Mouse (Mus musculus) neutrophil, adult 83 days (primary cell): ENCODE results near the gene Palm3. TPM values are rescaled to one million over a fixed set of nuclear protein-coding genes. Genes with fewer than 3 reads are reported as not detected.

Source experiments
- total RNA-seq, 2 experiments: library from RNA; stranded (reverse); gene quantifications; one replicate each; pipeline ENCODE4 v1.2.4; 2023

Gene Palm3
- total RNA-seq = not detected

GRCm38 (mm10) chr8:84021096-84021495 is at the start of gene Palm3:
Gene Palm3 (plus strand): TSS chr8:84021471.

GRCm38 (mm10) chr8:83972150-83973120 is 48.8 kb upstream of the Palm3 start, which contains the start of gene Prkaca:
Gene Prkaca (plus strand): TSS chr8:83972993.

GRCm38 (mm10) chr8:83997511-83998141 is 23.6 kb upstream of the Palm3 start, which contains the start of gene Samd1:
Gene Samd1 (plus strand): TSS chr8:83997672.

GRCm38 (mm10) chr8:84001281-84002000 is 19.8 kb upstream of the Palm3 start, which contains the start of gene 1700067K01Rik:
Gene 1700067K01Rik (plus strand): TSS chr8:84001502.

GRCm38 (mm10) chr8:84011705-84012498 is 9.4 kb upstream of the Palm3 start, which contains the start of gene 2210011C24Rik:
Gene 2210011C24Rik (minus strand): TSS chr8:84012171.

GRCm38 (mm10) chr8:84042066-84042947 is 21.0 kb downstream of the Palm3 start, which contains the start of gene Il27ra:
Gene Il27ra (minus strand): TSS chr8:84042589.

GRCm38 (mm10) chr8:84044900-84045299 is 23.6 kb downstream of the Palm3 start, which contains the start of gene Rln3:
Gene Rln3 (minus strand): TSS chr8:84045000.

GRCm38 (mm10) chr8:84065037-84065436 is 43.8 kb downstream of the Palm3 start, which contains the start of gene Gm10643:
Gene Gm10643 (minus strand): TSS chr8:84065137.

GRCm38 (mm10) chr8:84066291-84066930 is 45.1 kb downstream of the Palm3 start, which contains the start of gene Rfx1:
Gene Rfx1 (plus strand): TSS chr8:84066834.

Other genes with a start within 250 kb of the Palm3 start
- 1 to 10 TPM; 3.1 to 4.0 TPM for gene Adgrl1, start 121.4 kb upstream of the Palm3 start, total RNA-seq
- under 1 TPM; 0.11 to 0.13 TPM for gene Gm10644, start 66.3 kb upstream of the Palm3 start, total RNA-seq
- gene Asf1b, start 66.0 kb upstream of the Palm3 start, total RNA-seq = 10 to 100 TPM; 52.1 to 60.7 TPM
- 10 to 100 TPM; 35.6 to 37.1 TPM for gene Prkaca, start 48.5 kb upstream of the Palm3 start, total RNA-seq
- gene Samd1, start 23.8 kb upstream of the Palm3 start, total RNA-seq = 10 to 100 TPM; 46.0 to 50.1 TPM
- gene 1700067K01Rik, start 20.0 kb upstream of the Palm3 start, total RNA-seq = under 1 TPM; 0.42 to 0.79 TPM
- not detected for gene 2210011C24Rik, start 9.3 kb upstream of the Palm3 start, total RNA-seq
- 1 to 10 TPM in 1 of 2 experiments, under 1 TPM in 1; 0.86 to 1.3 TPM for gene Il27ra, start 21.1 kb downstream of the Palm3 start, total RNA-seq
- gene Rln3, start 23.5 kb downstream of the Palm3 start, total RNA-seq = not detected
- gene Gm10643, start 43.7 kb downstream of the Palm3 start, total RNA-seq = 1 to 10 TPM; 2.6 to 4.9 TPM
- 10 to 100 TPM; 28.2 to 32.3 TPM for gene Rfx1, start 45.4 kb downstream of the Palm3 start, total RNA-seq
- gene Dcaf15, start 83.3 kb downstream of the Palm3 start, total RNA-seq = 10 to 100 TPM; 21.7 to 22.4 TPM
- gene Podnl1, start 104.5 kb downstream of the Palm3 start, total RNA-seq = under 1 TPM in 1 of 2 experiments, not detected in 1; 0.22 TPM
- gene Cc2d1a, start 126.5 kb downstream of the Palm3 start, total RNA-seq = 10 to 100 TPM; 19.3 to 22.5 TPM
- gene 4930432K21Rik, start 126.6 kb downstream of the Palm3 start, total RNA-seq = under 1 TPM; 0.79 to 0.95 TPM
- not detected for gene Nanos3, start 163.7 kb downstream of the Palm3 start, total RNA-seq
- gene Zswim4, start 215.6 kb downstream of the Palm3 start, total RNA-seq = 10 to 100 TPM; 31.3 to 32.9 TPM
- 100 to 1,000 TPM; 157 to 163 TPM for gene D8Ertd738e, start 228.2 kb downstream of the Palm3 start, total RNA-seq
- gene Mri1, start 235.9 kb downstream of the Palm3 start, total RNA-seq = 1 to 10 TPM; 7.2 to 9.6 TPM
- gene Ccdc130, start 248.9 kb downstream of the Palm3 start, total RNA-seq = 10 to 100 TPM; 17.1 to 17.2 TPM